Mouse (Mus musculus) cerebellum, adult (tissue): ENCODE measurements around the gene Chst10.

Source experiments
- ATAC-seq: cut with Nextera tagmentation; 2 replicates; pipeline ENCODE4 v1.9.2; 2017; ENCODE audit warnings: mild to moderate bottlenecking, moderate library complexity, mixed read lengths; ENCODE audit not compliant: insufficient number of reproducible peaks, low FRiP score, low TSS enrichment

Gene Chst10

DNA sequence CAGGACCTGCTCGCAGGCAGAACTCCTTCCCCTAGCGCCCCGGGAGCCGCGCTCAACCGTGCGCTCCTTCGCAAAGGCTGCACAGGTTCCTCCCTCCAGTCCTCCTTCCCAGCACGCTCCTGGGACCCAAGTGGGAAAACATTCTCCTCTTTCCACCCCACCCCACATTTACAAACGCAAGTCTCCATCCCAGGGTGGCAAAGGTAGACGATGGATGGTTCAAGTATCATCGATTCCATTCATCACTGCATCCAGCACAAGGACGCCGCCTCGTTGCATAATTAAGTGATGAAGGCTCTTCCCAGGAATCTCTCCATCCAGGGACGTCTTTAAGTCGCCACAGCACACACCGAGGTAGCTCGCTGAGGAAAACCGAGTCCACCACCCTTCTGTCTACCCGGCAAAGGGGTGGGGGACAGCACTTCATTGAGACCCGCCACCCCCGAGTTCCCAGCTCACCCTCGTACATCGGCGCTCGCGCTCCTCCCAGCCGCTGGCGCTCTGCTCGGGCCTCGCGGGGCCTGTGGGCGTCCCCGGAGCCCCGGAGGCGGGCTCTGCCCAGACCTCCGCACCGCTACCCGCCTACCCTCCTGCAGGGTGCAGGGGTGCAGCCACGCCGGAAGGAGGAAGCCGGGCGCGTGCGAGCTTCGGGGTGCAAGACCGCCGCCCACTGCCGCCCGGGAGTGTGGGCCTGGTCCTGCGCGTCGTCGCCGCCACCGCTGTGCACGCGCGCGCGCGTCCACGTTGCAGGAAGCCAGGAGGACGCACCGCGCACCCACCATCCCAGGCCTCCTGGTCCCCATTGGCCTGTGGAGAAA, at the start of gene Chst10:
Gene Chst10 (minus strand): TSS at position 731 of the 818 bp plus-strand sequence.
- ATAC-seq: peak; percentile 88

DNA sequence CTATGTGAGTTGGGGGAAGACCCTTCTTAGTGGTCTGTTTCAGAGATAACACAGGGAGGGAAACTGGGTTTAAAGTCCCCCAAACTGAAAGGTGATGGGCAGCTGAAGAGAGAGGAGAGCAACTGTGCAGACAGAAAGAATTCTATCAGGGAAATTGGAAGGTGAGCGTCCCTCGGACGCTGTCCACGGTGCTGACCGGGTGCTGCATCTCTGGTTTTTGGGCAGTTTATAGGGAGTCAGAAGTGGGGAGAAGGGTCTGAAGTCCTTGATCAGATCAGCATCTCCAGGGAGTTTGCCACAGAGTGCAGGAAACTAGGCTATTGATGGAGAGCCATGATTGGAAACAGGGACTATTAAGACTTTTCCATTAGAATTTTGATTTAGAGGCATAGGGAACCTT, 41.6 kb upstream of the Chst10 start:
- ATAC-seq: no peak

DNA sequence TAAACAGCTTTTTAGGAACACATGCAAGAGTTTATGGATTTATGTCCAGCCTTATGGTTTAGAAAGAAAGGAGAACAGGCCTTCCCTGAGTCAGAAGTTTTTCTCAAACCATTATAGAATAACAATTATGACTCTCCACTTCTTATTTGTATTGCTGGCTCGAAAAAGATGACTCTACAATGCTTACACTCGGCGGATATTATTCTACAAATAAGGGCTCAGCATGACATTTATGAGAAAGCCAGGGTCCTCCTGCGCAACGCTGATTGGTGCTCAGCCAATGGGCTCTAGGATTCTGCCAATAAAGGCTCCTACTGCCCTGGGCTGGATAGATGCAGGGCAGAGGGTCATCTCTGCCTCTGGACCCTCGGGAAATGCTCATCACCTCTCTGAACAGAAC, 40.9 kb upstream of the Chst10 start, which contains the start of gene Nms:
Gene Nms (plus strand): TSS at position 301 of the 400 bp plus-strand sequence.
- no peak for ATAC-seq

DNA sequence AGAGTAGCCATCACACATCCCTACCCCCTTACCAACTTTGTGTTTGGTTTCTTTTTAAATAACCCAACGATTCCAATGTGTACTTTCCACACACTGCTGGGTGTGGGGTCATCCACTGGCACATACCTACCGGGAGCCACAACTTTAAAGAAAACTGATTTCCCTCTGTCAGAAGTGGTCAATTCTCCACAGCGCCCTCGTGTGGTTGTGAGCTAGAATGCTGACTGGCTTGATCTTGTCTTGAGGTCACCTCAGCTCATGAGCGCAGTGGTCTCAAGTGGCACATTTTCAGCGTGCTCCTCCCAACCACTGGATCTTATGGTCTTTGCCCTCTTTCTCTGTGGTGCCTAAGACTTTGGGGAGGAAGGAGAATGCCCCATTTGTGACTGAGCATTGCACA, 38.8 kb upstream of the Chst10 start:
- ATAC-seq: peak; percentile 52; the same call in 1 of the 2 replicates

DNA sequence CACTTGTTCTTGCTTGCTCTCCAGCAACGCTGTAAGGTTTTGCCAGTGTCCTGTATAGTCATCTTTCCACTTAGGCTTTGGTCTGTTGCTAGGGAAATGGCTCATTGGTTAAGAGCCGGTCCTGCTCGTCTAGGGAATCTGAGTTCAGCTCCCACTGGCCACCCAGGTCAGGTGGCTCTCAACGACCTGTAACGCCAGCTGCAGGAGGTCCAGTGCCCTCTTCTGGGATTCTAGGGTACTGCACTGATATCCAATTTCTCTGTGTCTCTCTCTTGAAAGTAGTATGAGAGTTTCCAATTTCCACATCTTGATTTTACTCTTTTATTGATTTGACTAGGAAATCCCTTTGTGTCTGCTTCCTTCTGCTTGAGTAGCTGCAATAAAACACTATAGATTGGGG, 36.7 kb upstream of the Chst10 start:
- ATAC-seq: 0 out of 2 replicates have a peak, but pooled peaks have one; percentile 31

DNA sequence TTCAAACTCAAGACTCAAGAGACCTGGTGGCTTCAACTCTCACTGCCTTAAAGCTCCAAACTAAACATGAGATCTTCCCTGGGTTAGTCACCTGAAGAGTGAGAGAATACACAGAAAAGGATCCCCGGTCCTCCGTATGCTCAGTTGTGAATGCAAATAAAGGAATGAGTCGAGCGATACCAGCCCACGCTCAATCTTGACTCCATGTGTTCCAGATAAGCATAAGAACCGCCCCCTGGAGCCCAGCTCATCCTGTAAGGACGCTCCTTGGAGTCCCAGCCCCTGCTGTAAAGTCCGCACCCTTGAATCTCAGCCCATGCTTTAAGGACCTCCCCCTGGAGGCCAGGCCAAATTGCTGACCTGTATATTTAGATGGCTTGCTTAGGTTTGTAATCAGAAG, 32.8 kb upstream of the Chst10 start:
- no peak for ATAC-seq

DNA sequence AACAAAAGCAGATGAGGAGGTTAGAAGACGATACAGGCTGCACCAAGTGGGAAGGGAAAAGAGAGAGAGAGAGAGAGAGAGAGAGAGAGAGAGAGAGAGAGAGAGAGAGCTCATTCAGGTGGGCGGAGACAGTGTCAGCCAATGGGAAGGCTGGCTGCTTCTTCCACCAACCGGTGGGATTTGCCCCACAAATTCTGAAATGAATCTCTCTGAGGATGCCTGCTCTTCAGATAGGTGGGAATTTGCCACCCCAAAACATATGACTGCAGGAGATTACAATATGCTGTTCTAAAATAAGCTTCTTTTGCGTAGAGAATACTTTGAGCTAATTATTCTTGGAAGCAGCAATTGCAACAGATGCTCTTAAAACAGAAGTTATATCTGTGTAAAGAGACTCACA, 31.5 kb upstream of the Chst10 start:
- no peak for ATAC-seq

DNA sequence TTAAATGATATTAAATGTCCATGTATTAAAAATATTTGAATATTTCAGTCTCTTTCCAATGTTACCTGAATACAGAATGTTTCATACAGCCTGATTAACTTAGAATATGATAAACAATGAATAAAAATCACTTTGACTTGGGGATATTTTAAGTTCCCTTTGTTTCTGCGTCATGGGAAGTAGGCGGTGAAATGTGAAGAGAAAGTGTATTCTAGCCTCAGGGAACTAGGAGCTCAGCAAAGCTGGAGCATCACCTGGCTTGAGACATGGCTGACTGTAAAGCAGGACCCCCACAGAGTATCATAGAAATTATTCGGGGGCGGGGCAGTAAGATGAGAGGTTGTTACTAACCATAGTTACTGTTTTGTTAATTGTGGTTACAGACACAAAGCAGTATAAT, 31.0 kb upstream of the Chst10 start:
- ATAC-seq: no peak

DNA sequence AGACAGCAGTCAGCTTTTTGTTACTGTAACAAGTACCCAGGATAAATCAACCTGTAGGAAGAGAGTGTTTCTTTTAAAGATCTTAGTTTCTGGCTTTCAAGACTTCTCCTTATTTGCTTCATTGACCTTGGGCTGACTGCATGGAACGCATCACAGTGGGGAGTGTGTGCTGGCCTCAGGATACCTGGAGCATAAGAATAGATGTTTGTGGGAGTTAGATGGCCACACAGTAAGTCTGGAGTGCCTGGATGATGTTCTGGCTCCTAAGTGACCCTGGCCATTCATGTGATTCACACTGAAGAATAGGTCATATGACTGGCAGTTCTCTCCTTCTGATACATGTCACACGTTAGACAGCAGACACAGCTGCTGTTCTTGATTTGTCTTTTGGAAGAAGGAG, 6.0 kb upstream of the Chst10 start:
- ATAC-seq: no peak

DNA sequence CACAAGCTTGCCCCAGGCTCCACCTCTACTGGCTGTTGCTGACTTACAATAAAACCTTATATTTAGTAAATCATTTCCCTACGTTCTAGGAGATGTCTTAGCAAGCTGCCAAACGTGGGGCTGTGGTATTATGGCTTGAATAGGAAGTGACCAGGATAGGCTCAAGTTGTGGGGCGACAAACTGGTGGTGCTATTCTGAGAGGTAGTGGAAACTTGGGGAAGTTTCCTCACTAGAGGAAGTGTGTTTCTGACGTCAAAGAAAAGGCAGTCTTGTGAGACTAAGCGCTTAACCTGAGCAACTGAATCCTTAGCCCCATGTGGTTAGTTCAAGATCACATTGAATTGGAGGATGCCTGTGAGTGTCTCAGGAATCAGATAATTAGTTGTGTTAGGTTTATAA, 4.6 kb upstream of the Chst10 start:
- no peak for ATAC-seq

DNA sequence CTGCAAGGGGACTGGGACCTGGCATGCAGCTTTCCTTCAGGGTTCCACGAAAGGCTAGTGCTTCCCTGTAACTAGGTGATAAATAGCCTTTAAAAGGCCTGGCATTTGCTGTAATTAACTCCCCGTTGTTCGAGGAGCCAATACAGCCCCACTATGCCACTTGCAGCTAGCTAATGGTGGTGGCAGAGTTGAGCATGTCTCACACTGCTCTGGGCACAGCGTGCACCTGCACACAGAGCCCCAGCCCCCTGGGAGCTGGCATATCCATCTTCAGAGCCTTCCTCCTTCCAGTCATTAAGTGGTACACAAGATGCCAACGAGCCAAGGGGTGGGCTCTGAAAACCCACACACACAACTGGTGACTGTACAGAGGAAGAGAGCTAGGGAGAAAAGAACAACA, 4.9 kb downstream of the Chst10 start:
- ATAC-seq: no peak

DNA sequence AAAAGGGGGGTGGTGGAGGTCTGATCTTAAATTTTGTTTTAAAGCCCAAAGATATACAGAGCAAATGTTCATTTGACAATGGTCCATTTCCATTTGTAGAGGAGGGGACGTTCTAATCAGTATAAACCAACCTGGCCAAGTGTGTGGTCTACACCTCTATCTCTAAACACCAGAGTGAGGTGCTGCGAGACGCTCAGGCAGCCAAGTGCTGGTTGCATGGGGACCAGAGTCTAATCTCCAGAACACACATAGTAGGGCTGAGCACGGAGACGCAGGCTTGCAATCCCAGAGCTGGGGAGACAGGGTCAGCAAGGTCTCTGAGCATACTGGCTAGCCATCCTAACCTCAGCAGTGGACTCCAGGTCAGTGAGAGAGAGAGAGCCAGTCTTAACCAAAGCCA, 6.5 kb downstream of the Chst10 start:
- no peak for ATAC-seq

DNA sequence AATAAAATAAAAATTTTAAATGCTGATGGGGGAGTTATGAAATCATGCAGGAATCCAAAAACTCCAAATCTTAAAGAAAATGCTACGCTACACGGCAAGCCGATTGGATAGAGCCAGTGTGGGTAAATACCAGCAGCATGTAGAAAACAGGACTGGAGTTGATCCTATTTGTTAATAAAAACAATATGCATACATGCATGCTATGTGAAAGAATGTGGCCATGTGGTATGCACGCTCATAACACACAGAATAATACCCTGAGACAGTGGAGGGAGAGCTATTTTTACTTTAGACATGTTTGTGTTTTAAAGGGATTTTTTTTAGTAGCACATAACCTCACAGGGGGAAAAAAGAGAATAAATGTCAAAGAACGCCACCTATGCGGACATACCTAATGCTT, 9.2 kb downstream of the Chst10 start:
- ATAC-seq: no peak

DNA sequence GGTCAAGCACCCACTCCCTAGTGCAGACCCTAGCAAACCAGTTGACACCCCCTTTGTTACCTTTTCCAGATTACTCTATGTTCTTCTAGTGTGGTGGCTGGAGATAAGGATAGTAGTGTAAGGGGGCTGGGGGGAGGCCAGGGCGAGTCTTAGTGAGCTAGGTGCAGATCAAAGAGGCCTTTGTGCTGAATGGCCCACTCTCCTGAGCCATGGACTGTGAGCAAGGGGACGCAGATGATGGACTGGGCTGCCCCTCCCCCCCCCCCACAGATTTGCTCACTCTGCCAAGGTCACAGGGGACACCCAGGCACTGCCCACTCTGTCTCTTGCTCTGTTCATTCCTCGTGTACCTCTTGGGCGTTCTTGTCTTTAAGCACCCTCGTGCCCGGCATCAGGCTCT, 10.9 kb downstream of the Chst10 start:
- ATAC-seq: no peak

DNA sequence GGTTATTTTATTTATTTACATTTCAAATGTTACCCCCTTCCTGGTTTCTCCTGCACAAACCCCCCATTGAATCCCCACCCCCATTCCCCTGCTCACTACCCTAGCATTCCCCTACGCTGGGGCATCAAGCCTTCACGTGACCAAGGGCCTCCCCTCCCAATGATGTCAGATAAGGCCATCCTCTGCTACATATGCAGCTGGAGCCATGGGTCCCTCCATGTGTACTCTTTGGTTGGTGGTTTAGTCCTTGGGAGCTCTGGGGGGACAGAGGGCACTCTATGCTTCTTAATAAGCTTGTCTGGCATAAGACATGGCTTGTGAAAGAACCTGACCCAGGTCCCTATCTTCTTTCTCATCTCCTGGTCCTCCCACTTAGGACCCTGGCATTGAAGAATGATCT, 11.4 kb downstream of the Chst10 start:
- no peak for ATAC-seq

DNA sequence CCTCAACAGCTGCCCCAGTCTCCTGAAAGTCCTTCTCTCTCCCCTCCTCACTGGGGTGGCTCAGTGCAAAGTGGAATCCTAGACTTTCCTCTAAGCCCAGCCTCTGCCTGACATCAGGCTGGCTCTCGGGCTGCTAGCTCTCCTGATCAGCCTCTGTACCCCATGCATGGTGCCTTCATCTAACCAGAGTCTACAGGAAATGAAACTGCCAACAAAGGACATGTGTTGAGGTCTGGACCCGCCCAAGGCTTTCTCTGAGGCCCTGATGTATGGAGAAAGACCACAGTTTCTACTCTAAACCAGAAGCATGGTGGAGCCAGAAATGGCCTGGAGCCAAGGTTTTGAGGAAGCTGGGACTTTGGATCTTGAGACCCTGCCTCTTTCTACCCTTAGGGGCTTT, 12.0 kb downstream of the Chst10 start:
- no peak for ATAC-seq

DNA sequence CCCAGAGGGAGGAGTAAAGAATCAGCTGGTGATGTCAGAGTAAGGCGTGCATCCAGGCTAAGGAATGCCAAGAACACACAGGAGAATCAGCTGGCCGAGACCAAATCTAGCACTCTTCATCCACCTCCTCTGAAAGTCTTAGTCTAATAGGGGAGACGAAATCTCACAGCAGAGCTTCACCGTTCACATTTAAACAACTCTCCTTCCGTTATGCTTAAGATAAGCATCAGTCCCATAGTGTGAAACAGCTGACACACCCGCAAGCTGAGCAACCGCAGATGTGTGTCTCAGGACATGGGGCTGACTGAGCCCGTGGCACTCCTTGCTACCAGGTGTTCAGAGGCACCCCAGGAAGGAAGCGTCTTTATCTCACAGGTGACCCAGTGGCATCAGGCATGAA, 14.2 kb downstream of the Chst10 start:
- no peak for ATAC-seq

DNA sequence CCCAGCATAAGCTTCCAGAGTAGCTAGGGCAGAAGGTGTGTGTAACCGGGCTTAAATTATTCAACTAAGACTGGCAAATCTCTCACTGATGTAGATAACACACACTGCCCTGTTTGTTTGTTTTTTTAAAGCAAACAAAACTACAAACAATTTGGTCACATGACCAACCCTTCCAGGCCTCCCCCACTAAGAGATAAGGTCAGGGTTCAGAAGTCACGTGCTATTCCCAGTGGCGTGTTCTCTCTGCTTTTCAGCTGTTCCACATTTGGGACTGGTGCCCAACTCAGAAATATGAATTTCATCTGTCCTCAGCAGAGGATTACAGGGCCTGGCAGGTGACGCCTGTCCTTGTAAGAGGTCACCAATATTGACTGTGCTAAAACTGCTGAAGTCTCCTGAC, 15.2 kb downstream of the Chst10 start:
- ATAC-seq: no peak

DNA sequence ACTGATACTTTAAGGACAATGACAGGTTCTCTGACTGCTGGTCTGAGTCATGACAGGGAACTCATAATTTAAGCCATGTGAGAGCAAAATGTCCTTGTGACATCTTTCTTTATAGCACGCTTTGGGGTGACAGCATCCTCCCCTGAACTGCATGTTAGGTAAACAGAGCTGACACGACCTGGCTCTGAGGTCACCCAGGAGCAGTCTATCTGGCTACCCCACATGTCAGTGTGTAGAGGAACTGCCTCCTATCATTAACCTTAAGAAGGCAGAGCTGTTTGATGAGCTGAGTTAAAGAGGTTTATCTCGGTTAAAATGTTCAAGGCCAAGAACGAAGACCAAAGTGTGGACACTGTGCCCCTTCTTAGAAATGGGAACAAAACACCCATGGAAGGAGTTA, 16.6 kb downstream of the Chst10 start:
- ATAC-seq: no peak

DNA sequence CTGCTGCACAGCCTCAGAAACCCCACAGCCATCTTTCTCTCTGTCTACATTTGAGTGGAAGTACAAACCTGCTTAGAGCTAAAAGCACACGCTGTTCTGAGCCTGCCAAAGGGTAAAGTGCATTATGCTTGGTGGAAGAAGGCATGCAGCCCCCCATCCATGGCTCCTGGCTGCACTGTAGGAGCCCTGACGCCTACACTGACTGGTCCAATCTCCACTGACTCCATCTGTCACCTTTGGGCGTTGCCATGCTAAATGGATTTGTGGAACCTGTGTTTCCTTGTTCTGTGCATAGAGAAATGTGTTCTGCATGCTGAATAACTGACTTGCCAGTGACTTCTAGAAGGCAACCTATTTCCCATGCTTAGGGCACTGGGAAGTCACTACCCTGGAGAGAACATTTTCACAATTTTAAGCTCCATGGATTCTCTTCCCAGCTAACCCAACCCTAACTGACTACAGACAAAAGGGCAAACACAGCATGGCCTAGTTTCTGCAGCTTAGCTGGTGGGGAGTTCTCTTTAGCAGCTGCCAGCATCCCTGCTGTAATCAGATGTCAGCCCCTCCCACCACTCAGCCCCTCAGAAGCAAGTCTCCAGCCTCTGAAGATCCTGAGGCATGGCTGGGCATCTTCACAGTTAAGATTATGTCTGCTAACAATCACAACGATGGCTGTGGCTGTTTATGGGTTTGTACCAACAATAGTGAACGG, 21.1 kb downstream of the Chst10 start:
- ATAC-seq: peak; percentile 53

DNA sequence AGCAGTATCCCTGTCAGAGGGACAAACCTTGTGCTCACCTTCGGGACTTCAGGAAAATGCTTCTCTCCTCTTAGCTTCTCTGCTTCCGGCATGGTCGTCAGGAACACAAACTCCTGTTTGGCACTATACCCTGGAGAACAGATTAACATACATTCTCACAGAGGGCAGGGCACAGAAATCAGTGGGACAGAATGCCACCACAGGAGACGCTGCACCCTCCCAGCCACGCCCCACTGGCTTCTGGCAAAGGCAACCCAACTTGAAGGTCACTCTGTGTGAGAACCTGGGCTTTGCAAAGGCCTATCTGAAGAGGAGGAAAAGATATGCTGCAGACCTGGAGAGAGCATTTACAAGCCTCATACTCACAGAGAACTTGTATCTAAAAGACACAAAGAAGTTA, 24.1 kb downstream of the Chst10 start:
- no peak for ATAC-seq

DNA sequence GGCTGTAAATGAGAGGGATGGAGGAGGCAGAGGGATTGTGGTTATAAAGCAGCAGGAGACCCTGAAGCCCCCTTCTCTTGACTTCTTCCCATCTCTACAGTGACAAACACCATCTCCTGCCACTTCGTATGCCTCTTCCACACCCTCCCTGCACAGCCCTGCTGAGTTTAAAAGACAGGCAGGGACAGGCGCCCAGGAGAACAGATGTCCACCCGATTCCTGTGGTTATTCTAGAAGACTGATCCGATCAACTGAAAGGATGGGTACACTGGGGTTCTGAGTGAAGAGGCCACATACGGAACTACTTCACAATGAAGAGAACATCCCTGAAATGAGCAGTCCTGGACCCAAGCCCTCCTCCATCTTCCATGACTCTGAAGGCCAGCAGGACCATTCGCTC, 26.1 kb downstream of the Chst10 start:
- ATAC-seq: 0 out of 2 replicates have a peak, but pooled peaks have one; percentile 24
